In the genomic region with DNA sequence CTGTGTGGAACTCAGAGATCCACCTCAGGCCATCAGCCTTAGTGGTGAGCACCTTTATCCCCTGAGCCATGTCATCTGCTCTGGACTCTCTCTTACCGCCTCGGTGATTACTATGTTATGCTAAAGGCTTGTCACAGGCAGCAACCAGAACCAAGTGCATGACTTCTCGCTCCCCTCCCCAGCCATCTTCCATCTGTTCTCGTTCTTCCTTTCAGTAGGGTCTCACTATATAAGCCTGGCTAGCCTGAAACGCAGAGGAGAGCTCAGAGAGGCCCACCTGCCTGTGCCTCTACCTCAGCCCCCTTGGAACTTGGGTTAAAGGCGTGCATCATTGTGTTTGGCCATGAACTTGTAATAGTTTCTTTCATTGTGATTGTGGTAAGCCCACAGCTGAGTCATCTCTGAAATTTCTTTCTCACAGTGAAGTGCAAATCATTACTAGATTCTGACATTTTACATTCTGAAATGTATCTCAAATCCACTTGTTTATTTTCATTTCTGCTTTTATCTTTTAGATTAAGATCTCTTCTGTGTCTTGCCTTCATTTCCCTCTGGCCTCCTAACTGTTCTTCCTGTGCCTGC, we compare ENCODE assay signal across 26 mouse cellular contexts. TPM values are rescaled to one million over a fixed set of nuclear protein-coding genes. Genes with fewer than 3 reads are reported as not detected.
A peak's percentile ranks its signal among the peaks of the same experiment; 100 is the strongest.
DNase-seq lines count a peak whose midpoint lies in the region; TF ChIP-seq lines count a peak whose summit lies in the region.
"Had no signal": no experiment of that assay in that cellular context is flagged by ENCODE, and none has a peak within 500 bp of the region (broad histone marks: within the 10 kb centered on the region; RNA-seq: fewer than 3 reads in every experiment).

No protein-coding gene starts in this region.

- intact Hi-C loops in left cerebral cortex, adult 2 months (cut with DNase I), result no loop called here

- H3K27ac ChIP-seq in embryonic facial prominence, embryonic 10.5 days (replicated peaks), result no peak overlapping the region
- no peak overlapping the region for H3K27ac ChIP-seq in left cerebral cortex, adult 2 months
- H3K27ac ChIP-seq: forebrain, embryonic 10.5 days; forebrain, embryonic 13.5 days; heart, embryonic 10.5 days; heart, embryonic 13.5 days; hindbrain, embryonic 12.5 days; hindbrain, embryonic 15.5 days had no signal

- no peaks in the 10 kb centered on the region for H3K27me3 ChIP-seq in embryonic facial prominence, embryonic 10.5 days (replicated peaks; ENCODE audit: low read depth, poor library complexity, severe bottlenecking)
- H3K27me3 ChIP-seq: forebrain, embryonic 13.5 days; heart, embryonic 13.5 days; hindbrain, embryonic 12.5 days; hindbrain, embryonic 15.5 days had no signal

- peaks cover 27% of the 10 kb centered on the region for H3K36me3 ChIP-seq in embryonic facial prominence, embryonic 10.5 days (replicated peaks)
- H3K36me3 ChIP-seq: hindbrain, embryonic 12.5 days; hindbrain, embryonic 15.5 days had no signal

- H3K4me3 ChIP-seq in embryonic facial prominence, embryonic 10.5 days, result no peak overlapping the region
- no peak overlapping the region for H3K4me3 ChIP-seq in left cerebral cortex, adult 2 months
- H3K4me3 ChIP-seq: forebrain, embryonic 10.5 days; forebrain, embryonic 13.5 days; heart, embryonic 10.5 days; heart, embryonic 13.5 days; hindbrain, embryonic 12.5 days; hindbrain, embryonic 15.5 days had no signal

- no peaks in the 10 kb centered on the region for H3K4me1 ChIP-seq in embryonic facial prominence, embryonic 10.5 days
- H3K4me1 ChIP-seq: forebrain, embryonic 10.5 days; forebrain, embryonic 13.5 days; hindbrain, embryonic 12.5 days; hindbrain, embryonic 15.5 days had no signal

- no peaks in the 10 kb centered on the region for H3K9me3 ChIP-seq in embryonic facial prominence, embryonic 10.5 days
- H3K9me3 ChIP-seq: forebrain, embryonic 10.5 days; forebrain, embryonic 13.5 days; heart, embryonic 10.5 days; heart, embryonic 13.5 days; hindbrain, embryonic 12.5 days; hindbrain, embryonic 15.5 days had no signal

- peak; percentile 55 for DNase-seq in heart, adult 11 months
- no peak for DNase-seq in heart, adult 8-10 months (ENCODE audit: low spot score)
- peak; percentile 53 for DNase-seq in A20 (ENCODE audit: low read depth, low spot score)
- DNase-seq in Muller cell, postnatal 12 days (ENCODE audit: inconsistent ontology term), result peak; percentile 30
- peak; percentile 60 for DNase-seq in induced T-regulatory cell, adult 2 months (ENCODE audit: low read depth)
- no peak for DNase-seq in left cerebral cortex, adult 18-20 months (ENCODE audit: low spot score in 2 of 2)
- no peak for DNase-seq in embryonic facial prominence, embryonic 10.5 days (ENCODE audit: low spot score)
- no peak for DNase-seq in left cerebral cortex, adult 2 months (ENCODE audit: extremely low spot score in 1 of 2, low spot score in 2 of 2)
- DNase-seq: adrenal gland, postnatal 25 days; cerebellum, adult 2 months; cerebellum, postnatal 10 days; cerebellum, postnatal 36 days; embryo, embryonic 11 days; gastrocnemius, postnatal 10 days; gastrocnemius, postnatal 36 days; heart, adult 18-20 months; heart, postnatal 14 days; heart, postnatal 4 days; kidney, adult 18-20 months; kidney, adult 9 months had no signal

- WGBS in embryonic facial prominence, embryonic 10.5 days, result 89% methylated on average over 6 of the region's 6 CpGs

- TF ChIP-seq CTCF in left cerebral cortex, adult 2 months (IDR thresholded peaks at IDR 0.05), result no peak

RNA-seq across cellular contexts. Expression of a gene that starts 39.4 kb away (rescaled TPM):
- 10 to 100 TPM; 14.2 to 17.6 (median 16.2) TPM for total RNA-seq in heart, adult 8-10 months (2022)
- 10 to 100 TPM; 14.3 to 15.2 TPM for total RNA-seq in left cerebral cortex, adult 18-20 months (2021)
- polyA plus RNA-seq in embryonic facial prominence, embryonic 10.5 days (2016; fragmentation: Nextera tagmentation; extraction: Ambion mirVana), result 6.7 and 7.0 TPM in 2 replicates
- 10 to 100 TPM; 14.3 to 14.4 TPM for total RNA-seq in left cerebral cortex, adult 2 months (2021)

Comparison
In these comparisons a context has a peak if more than half of its experiments do, and no peak if none do; other contexts are left out.
1. DNase-seq: peak in heart, adult 11 months (single experiment), A20 (single experiment), Muller cell, postnatal 12 days (single experiment) and induced T-regulatory cell, adult 2 months (single experiment); none in heart, adult 8-10 months (single experiment), left cerebral cortex, adult 18-20 months (0 of 2), embryonic facial prominence, embryonic 10.5 days (single experiment) and left cerebral cortex, adult 2 months (0 of 2).